Mouse (Mus musculus): ENCODE data around the gene Nid2.

GRCm38 (mm10) chr14:19765539-19766379 is 14.7 kb downstream of the Nid2 start:
- TF ChIP-seq CTCF (IDR thresholded peaks at IDR 0.05; ENCODE audit: extremely low read depth, insufficient read depth, insufficient read length, insufficient replicate concordance): no peak
- TF ChIP-seq POLR2A (IDR thresholded peaks at IDR 0.05; ENCODE audit: low read depth, low read length): no peak

All from spleen, adult 2 months (tissue).